Mouse (Mus musculus) forebrain, embryonic 10.5 days (tissue): Measurements from ENCODE around the gene Fryl. TPM values are rescaled to one million over a fixed set of nuclear protein-coding genes. Genes with fewer than 3 reads are reported as not detected.
"Not testable (repeated sequence)": the region's sequence is repeated elsewhere in the genome, so short reads cannot be mapped to it uniquely, and the experiment has no call there.

Experiments used
- DNase-seq: peaks from one replicate; pipeline ENCODE4 v3.0.0-alpha.2; 2017; ENCODE audit warnings: low spot score; ENCODE audit errors: extremely low spot score
- H3K27ac ChIP-seq: fragments of 300-500 bp; sonication (generic); 2 replicates; pipeline ENCODE4 v1.5.1; 2016; ENCODE audit warnings: mild to moderate bottlenecking
- H3K27me3 ChIP-seq: fragments of 300-500 bp; sonication (generic); 2 replicates; pipeline ENCODE4 v1.6.1; 2016; ENCODE audit warnings: mild to moderate bottlenecking; ENCODE audit not compliant: poor library complexity, severe bottlenecking
- H3K36me3 ChIP-seq: fragments of 300-500 bp; sonication (generic); replicated peaks from 2 replicates; pipeline ENCODE4 v1.6.1; 2016; ENCODE audit warnings: mild to moderate bottlenecking, moderate library complexity
- H3K4me1 ChIP-seq: fragments of 300-500 bp; sonication (generic); 2 replicates; pipeline ENCODE4 v1.6.1; 2016
- H3K4me3 ChIP-seq: fragments of 300-500 bp; sonication (generic); 2 replicates; pipeline ENCODE4 v1.5.1; 2016; ENCODE audit warnings: mild to moderate bottlenecking, moderate library complexity
- H3K9me3 ChIP-seq: fragments of 300-500 bp; sonication (generic); 2 replicates; pipeline ENCODE4 v1.6.1; 2016; ENCODE audit warnings: mild to moderate bottlenecking, moderate library complexity
- WGBS: fragments of 180-500 bp; shearing (Covaris S2); methylation state at CpG from one replicate; pipeline ENCODE4 v1.1.7; 2016; 5-methylcytosine and 5-hydroxymethylcytosine counted together
- polyA plus RNA-seq: library from polyadenylated mRNA; unstranded; fragments of >200 nt; fragmentation: Nextera tagmentation; extraction: Ambion mirVana; gene quantifications from 2 replicates; pipeline ENCODE4 v1.2.1, GENCODE M21; 2016

Gene Fryl
- polyA plus RNA-seq, 1 experiment from 2014 or later = 28.0 TPM

GRCm38 (mm10) chr5:73014745-73015144, 241.7 kb downstream of the Fryl start:
- Histone ChIP-seq H3K9me3 (no peaks in the 10 kb centered on the region), H3K36me3 (no peaks in the 10 kb centered on the region), H3K27me3 (peaks cover 59% of the 10 kb centered on the region), H3K4me3 (no peak overlapping the region), H3K4me1 (peaks cover 11% of the 10 kb centered on the region), H3K27ac (no peak overlapping the region)
- 67% methylated on average over 9 of the region's 9 CpGs for WGBS
- no peak for DNase-seq

- H3K27ac ChIP-seq, H3K9me3 ChIP-seq, H3K36me3 ChIP-seq: not testable (repeated sequence)
- DNase-seq = peak; percentile 28
- Histone ChIP-seq H3K27me3 (peaks cover 65% of the 10 kb centered on the region), H3K4me3 (peak overlapping the region; percentile 50), H3K4me1 (peaks cover 11% of the 10 kb centered on the region)
- WGBS = 3% methylated on average over 49 of the region's 65 CpGs
Measured at GRCm38 (mm10) chr5:73013611-73014287, 242.7 kb downstream of the Fryl start.

GRCm38 (mm10) chr5:73012884-73013610, 243.4 kb downstream of the Fryl start:
- H3K4me1 ChIP-seq = peaks cover 11% of the 10 kb centered on the region
- H3K27me3 ChIP-seq = peaks cover 72% of the 10 kb centered on the region
- not testable (repeated sequence) for H3K36me3 ChIP-seq, H3K9me3 ChIP-seq, H3K27ac ChIP-seq, DNase-seq
- H3K4me3 ChIP-seq = peak overlapping the region; percentile 50
- 24% methylated on average over 24 of the region's 27 CpGs for WGBS

- Histone ChIP-seq H3K4me1 (peaks cover 18% of the 10 kb centered on the region), H3K27me3 (peaks cover 80% of the 10 kb centered on the region)
- H3K9me3 ChIP-seq, H3K4me3 ChIP-seq, H3K27ac ChIP-seq, DNase-seq, H3K36me3 ChIP-seq: not testable (repeated sequence)
- 91% methylated on average over 16 of the region's 16 CpGs for WGBS
Measured at GRCm38 (mm10) chr5:73011806-73012205, 244.6 kb downstream of the Fryl start.

- H3K36me3 ChIP-seq, H3K27ac ChIP-seq, H3K4me3 ChIP-seq, H3K9me3 ChIP-seq, DNase-seq: not testable (repeated sequence)
- Histone ChIP-seq H3K4me1 (peaks cover 11% of the 10 kb centered on the region), H3K27me3 (peaks cover 67% of the 10 kb centered on the region)
- 44% methylated on average over 8 of the region's 8 CpGs for WGBS
Measured at GRCm38 (mm10) chr5:73008230-73008629, 248.2 kb downstream of the Fryl start.

GRCm38 (mm10) chr5:73007582-73007959, 248.8 kb downstream of the Fryl start:
- H3K9me3 ChIP-seq = no peaks in the 10 kb centered on the region
- peaks cover 10% of the 10 kb centered on the region for H3K4me1 ChIP-seq
- WGBS = 49% methylated on average over 5 of the region's 5 CpGs
- no peak for DNase-seq
- H3K36me3 ChIP-seq = no peaks in the 10 kb centered on the region
- no peak overlapping the region for H3K27ac ChIP-seq
- peak overlapping the region; percentile 51 for H3K4me3 ChIP-seq
- H3K27me3 ChIP-seq = peaks cover 60% of the 10 kb centered on the region

- no peak within 1 kb of the TSS for H3K27ac ChIP-seq
- no peaks in the 10 kb centered on the region for H3K36me3 ChIP-seq
- WGBS = 11% methylated on average over 65 of the region's 65 CpGs
- peaks cover 10% of the 10 kb centered on the region for H3K4me1 ChIP-seq
- H3K4me3 ChIP-seq = peak within 1 kb of the TSS; percentile 51
- peak; percentile 46 for DNase-seq
- H3K9me3 ChIP-seq = no peaks in the 10 kb centered on the region
- H3K27me3 ChIP-seq = peaks cover 55% of the 10 kb centered on the region
Measured at GRCm38 (mm10) chr5:73006784-73007581, 249.4 kb downstream of the Fryl start, which contains the start of gene Slc10a4. TSS of gene Slc10a4 (plus strand) at chr5:73006883.

- peaks cover 42% of the 10 kb centered on the region for H3K27me3 ChIP-seq
- DNase-seq = no peak
- no peak overlapping the region for H3K4me3 ChIP-seq
- peaks cover 10% of the 10 kb centered on the region for H3K4me1 ChIP-seq
- H3K9me3 ChIP-seq = no peaks in the 10 kb centered on the region
- 93% methylated on average over 5 of the region's 5 CpGs for WGBS
- no peaks in the 10 kb centered on the region for H3K36me3 ChIP-seq
- no peak overlapping the region for H3K27ac ChIP-seq
Measured at GRCm38 (mm10) chr5:73004046-73004445, 252.4 kb downstream of the Fryl start.

- H3K4me3 ChIP-seq, H3K9me3 ChIP-seq, H3K27ac ChIP-seq, H3K36me3 ChIP-seq, DNase-seq, H3K27me3 ChIP-seq: not testable (repeated sequence)
- H3K4me1 ChIP-seq = peaks cover 20% of the 10 kb centered on the region
- WGBS = 88% methylated on average over 1 of the region's 1 CpGs
Measured at GRCm38 (mm10) chr5:72998546-72998945, 257.9 kb downstream of the Fryl start.

- Histone ChIP-seq H3K36me3 (no peaks in the 10 kb centered on the region), H3K4me3 (no peak overlapping the region), H3K27ac (no peak overlapping the region), H3K27me3 (no peaks in the 10 kb centered on the region), H3K4me1 (peaks cover 29% of the 10 kb centered on the region), H3K9me3 (no peaks in the 10 kb centered on the region)
- 44% methylated on average over 10 of the region's 10 CpGs for WGBS
- DNase-seq = no peak
Measured at GRCm38 (mm10) chr5:72995379-72995778, 261.0 kb downstream of the Fryl start.

GRCm38 (mm10) chr5:72994928-72995327, 261.5 kb downstream of the Fryl start:
- no peaks in the 10 kb centered on the region for H3K36me3 ChIP-seq
- WGBS = 81% methylated on average over 2 of the region's 2 CpGs
- H3K27me3 ChIP-seq = no peaks in the 10 kb centered on the region
- H3K4me3 ChIP-seq = no peak overlapping the region
- H3K4me1 ChIP-seq = peaks cover 34% of the 10 kb centered on the region
- DNase-seq = no peak
- no peaks in the 10 kb centered on the region for H3K9me3 ChIP-seq
- peak overlapping the region; percentile 56; the same call in 1 of the 2 replicates for H3K27ac ChIP-seq

- 52% methylated on average over 8 of the region's 8 CpGs for WGBS
- no peaks in the 10 kb centered on the region for H3K36me3 ChIP-seq
- peak overlapping the region; percentile 56; the same call in 1 of the 2 replicates for H3K27ac ChIP-seq
- H3K27me3 ChIP-seq = no peaks in the 10 kb centered on the region
- no peak for DNase-seq
- peaks cover 35% of the 10 kb centered on the region for H3K4me1 ChIP-seq
- H3K9me3 ChIP-seq = no peaks in the 10 kb centered on the region
- H3K4me3 ChIP-seq = no peak overlapping the region
Measured at GRCm38 (mm10) chr5:72994424-72994823, 262.0 kb downstream of the Fryl start.
